Mouse (Mus musculus): ENCODE measurements around the gene Kif13a. TPM values are rescaled to one million over a fixed set of nuclear protein-coding genes. Genes with fewer than 3 reads are reported as not detected.

Kif13a gene
- polyA plus RNA-seq, 1 experiment: 33.5 TPM

DNA sequence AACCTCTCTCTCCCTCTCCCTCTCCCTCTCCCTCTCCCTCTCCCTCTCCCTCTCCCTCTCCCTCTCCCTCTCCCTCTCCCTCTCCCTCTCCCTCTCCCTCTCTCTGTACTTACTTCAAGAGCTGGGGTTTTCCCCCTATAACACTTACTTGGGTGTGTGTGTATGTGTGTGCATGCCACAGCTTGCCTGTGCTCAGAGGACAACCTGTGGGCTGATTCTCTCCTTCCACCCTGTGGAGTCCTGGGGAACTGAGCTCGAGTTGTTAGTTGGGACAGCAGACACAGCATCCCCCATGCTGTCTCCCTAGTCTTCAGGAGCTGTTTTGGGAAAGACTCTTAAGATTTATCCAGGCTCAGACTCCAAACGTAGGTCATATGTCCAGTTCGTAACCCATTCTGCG, 37.6 kb upstream of the Kif13a start:
- Histone ChIP-seq H3K4me3 (ENCODE audit: low read depth, low read length) (no peak overlapping the region), H3K27me3 (ENCODE audit: control insufficient read depth, insufficient read depth, low read length) (no peaks in the 10 kb centered on the region), H3K36me3 (ENCODE audit: control insufficient read depth, insufficient read depth, low read length) (no peaks in the 10 kb centered on the region), H3K27ac (ENCODE audit: insufficient read depth, low read depth, low read length) (no peak overlapping the region), H3K4me1 (ENCODE audit: control insufficient read depth, insufficient read depth, insufficient read length, low read length) (peaks cover 9% of the 10 kb centered on the region; the same call in 1 of the 2 replicates)
- WGBS: 77% methylated on average over 4 of the region's 4 CpGs
- TF ChIP-seq POLR2A (IDR thresholded peaks at IDR 0.05; ENCODE audit: low read depth, low read length) (no peak), CTCF (IDR thresholded peaks at IDR 0.05; ENCODE audit: extremely low read depth, insufficient read length, insufficient replicate concordance, low read depth, low read length) (no peak)

DNA sequence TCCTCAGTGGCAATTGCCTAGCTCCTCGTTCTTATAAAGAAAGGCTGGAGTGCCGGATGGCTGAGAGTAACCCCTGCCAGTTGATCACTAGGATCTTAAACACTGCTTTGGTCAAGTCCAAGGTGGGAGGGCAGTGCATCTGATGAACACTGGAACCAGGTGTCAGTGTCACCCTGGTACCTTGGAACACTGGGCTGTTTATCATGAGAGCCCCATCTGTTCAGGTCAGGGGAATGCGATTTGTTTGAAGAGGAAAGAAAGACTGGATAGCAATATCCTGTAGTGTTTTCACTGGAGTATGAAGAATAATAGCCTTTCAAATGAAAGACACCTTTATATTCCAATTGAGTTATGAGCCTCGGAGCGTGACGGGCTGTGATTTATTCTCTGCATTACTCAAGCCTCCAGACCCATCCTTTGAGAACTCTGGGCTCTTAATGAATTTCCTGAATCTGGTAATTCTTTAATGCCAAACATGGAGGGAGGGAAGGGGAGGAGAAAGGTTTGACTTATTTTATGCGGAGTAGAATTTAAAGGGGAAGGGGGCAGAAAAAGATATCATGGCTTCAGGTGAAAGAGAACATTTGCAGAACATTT, 31.3 kb upstream of the Kif13a start:
- TF ChIP-seq CTCF (IDR thresholded peaks at IDR 0.05; ENCODE audit: extremely low read depth, insufficient read length, insufficient replicate concordance, low read depth, low read length) (no peak), POLR2A (IDR thresholded peaks at IDR 0.05; ENCODE audit: low read depth, low read length) (no peak)
- Histone ChIP-seq H3K4me3 (ENCODE audit: low read depth, low read length) (no peak overlapping the region), H3K4me1 (ENCODE audit: control insufficient read depth, insufficient read depth, insufficient read length, low read length) (no peaks in the 10 kb centered on the region), H3K27me3 (ENCODE audit: control insufficient read depth, insufficient read depth, low read length) (no peaks in the 10 kb centered on the region), H3K27ac (ENCODE audit: insufficient read depth, low read depth, low read length) (no peak overlapping the region), H3K36me3 (ENCODE audit: control insufficient read depth, insufficient read depth, low read length) (no peaks in the 10 kb centered on the region)
- 80% methylated on average over 7 of the region's 7 CpGs for WGBS

DNA sequence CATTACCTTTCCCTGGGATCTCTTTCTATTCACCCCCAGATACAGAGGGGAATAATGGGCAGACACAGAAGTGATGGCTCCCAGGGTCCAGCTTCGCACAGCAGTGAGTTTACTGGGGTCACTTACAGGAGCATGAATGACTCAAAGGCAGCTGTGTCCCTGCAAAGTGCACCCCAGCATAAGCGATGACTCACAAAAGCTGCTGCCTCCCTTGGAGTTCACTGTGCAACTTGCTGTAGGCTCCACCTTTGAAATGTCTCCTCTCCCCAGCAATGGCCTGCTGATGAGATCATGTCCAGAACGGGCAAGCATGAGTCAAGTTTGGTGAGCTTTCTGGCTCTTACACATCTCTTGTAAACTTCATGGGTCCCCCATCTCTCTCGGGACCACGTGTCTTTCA, 29.5 kb upstream of the Kif13a start:
- Histone ChIP-seq H3K4me3 (ENCODE audit: low read depth, low read length) (no peak overlapping the region), H3K27ac (ENCODE audit: insufficient read depth, low read depth, low read length) (no peak overlapping the region), H3K36me3 (ENCODE audit: control insufficient read depth, insufficient read depth, low read length) (no peaks in the 10 kb centered on the region), H3K4me1 (ENCODE audit: control insufficient read depth, insufficient read depth, insufficient read length, low read length) (no peaks in the 10 kb centered on the region), H3K27me3 (ENCODE audit: control insufficient read depth, insufficient read depth, low read length) (no peaks in the 10 kb centered on the region)
- 85% methylated on average over 5 of the region's 5 CpGs for WGBS
- TF ChIP-seq POLR2A (IDR thresholded peaks at IDR 0.05; ENCODE audit: low read depth, low read length): no peak
- TF ChIP-seq CTCF (IDR thresholded peaks at IDR 0.05; ENCODE audit: extremely low read depth, insufficient read length, insufficient replicate concordance, low read depth, low read length): no peak

DNA sequence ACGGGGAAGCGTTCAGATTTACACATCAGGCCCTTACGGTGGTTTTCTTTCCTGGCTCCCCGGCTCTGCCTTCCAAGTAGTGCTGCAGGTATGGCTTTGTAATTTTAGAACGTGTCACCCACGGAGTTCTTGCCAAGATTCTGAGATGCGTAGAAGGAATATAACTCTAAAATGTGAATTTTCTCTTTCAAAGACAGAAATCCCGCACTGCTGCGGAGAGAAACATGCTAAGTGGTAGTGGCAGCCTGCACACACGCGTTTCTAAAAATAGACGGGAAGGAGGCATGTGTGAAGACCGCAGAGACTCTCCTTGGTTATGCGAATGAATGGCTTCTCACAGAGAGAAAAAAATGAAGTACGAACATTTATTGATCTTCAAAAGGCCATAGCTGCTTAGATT, 21.5 kb upstream of the Kif13a start:
- Histone ChIP-seq H3K4me3 (ENCODE audit: low read depth, low read length) (no peak overlapping the region), H3K4me1 (ENCODE audit: control insufficient read depth, insufficient read depth, insufficient read length, low read length) (peaks cover 13% of the 10 kb centered on the region), H3K27ac (ENCODE audit: insufficient read depth, low read depth, low read length) (no peak overlapping the region), H3K27me3 (ENCODE audit: control insufficient read depth, insufficient read depth, low read length) (no peaks in the 10 kb centered on the region), H3K36me3 (ENCODE audit: control insufficient read depth, insufficient read depth, low read length) (no peaks in the 10 kb centered on the region)
- WGBS: 89% methylated on average over 15 of the region's 15 CpGs
- TF ChIP-seq POLR2A (IDR thresholded peaks at IDR 0.05; ENCODE audit: low read depth, low read length): no peak
- no peak for TF ChIP-seq CTCF (IDR thresholded peaks at IDR 0.05; ENCODE audit: extremely low read depth, insufficient read length, insufficient replicate concordance, low read depth, low read length)

DNA sequence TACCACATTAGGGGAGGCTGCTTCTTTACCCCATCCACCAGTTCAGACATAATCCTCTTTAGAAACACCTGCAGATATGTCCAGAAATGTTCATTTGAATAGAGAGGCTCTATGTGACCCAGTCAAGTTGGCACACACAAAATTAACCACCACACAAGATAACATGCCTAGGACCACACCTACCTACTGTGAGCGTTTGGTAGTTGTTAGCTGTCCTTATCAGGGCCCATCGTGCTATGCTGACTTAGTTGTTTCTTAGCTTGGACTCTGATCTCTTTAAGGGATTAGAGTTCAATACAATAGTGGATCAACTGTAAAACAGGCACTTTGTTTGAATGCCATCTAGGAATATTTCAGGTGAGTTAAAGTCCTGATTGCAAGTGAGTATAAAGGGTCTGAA, 20.1 kb upstream of the Kif13a start:
- 36% methylated on average over 2 of the region's 2 CpGs for WGBS
- TF ChIP-seq CTCF (IDR thresholded peaks at IDR 0.05; ENCODE audit: extremely low read depth, insufficient read length, insufficient replicate concordance, low read depth, low read length): no peak
- no peak for TF ChIP-seq POLR2A (IDR thresholded peaks at IDR 0.05; ENCODE audit: low read depth, low read length)

DNA sequence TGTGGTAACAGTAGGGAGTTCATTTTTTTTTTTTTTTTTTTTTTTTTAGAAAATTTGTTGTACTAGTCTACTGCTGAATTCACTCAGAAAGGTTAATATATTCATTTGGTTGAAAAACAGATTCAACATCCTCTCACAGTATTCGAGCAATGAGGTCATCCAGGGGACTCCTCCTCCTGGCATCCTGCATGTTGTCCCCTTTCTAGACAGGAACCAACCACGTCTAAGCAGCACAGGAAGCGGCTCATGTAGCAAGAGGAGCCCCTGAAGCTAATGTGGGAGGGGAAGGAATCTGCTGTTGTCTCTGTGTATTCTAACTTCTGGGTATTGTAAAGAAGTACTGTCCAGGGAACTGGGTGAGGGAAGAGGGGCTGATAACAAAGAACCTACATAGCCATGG, 18.4 kb upstream of the Kif13a start:
- H3K27me3 ChIP-seq (ENCODE audit: control insufficient read depth, insufficient read depth, low read length): no peaks in the 10 kb centered on the region
- no peaks in the 10 kb centered on the region for H3K36me3 ChIP-seq (ENCODE audit: control insufficient read depth, insufficient read depth, low read length)
- no peak overlapping the region for H3K4me3 ChIP-seq (ENCODE audit: low read depth, low read length)
- no peak overlapping the region for H3K27ac ChIP-seq (ENCODE audit: insufficient read depth, low read depth, low read length)
- peaks cover 13% of the 10 kb centered on the region for H3K4me1 ChIP-seq (ENCODE audit: control insufficient read depth, insufficient read depth, insufficient read length, low read length)
- TF ChIP-seq POLR2A (IDR thresholded peaks at IDR 0.05; ENCODE audit: low read depth, low read length) (no peak), CTCF (IDR thresholded peaks at IDR 0.05; ENCODE audit: extremely low read depth, insufficient read length, insufficient replicate concordance, low read depth, low read length) (no peak)
- WGBS: 64% methylated on average over 3 of the region's 3 CpGs

More for the DNA sequence above, 20.1 kb upstream of the Kif13a start:
- H3K4me3 ChIP-seq (ENCODE audit: low read depth, low read length): no peak overlapping the region
- peak overlapping the region; percentile 92 for H3K27ac ChIP-seq (ENCODE audit: insufficient read depth, low read depth, low read length)
- no peaks in the 10 kb centered on the region for H3K36me3 ChIP-seq (ENCODE audit: control insufficient read depth, insufficient read depth, low read length)
- H3K4me1 ChIP-seq (ENCODE audit: control insufficient read depth, insufficient read depth, insufficient read length, low read length): peaks cover 13% of the 10 kb centered on the region
- H3K27me3 ChIP-seq (ENCODE audit: control insufficient read depth, insufficient read depth, low read length): no peaks in the 10 kb centered on the region

DNA sequence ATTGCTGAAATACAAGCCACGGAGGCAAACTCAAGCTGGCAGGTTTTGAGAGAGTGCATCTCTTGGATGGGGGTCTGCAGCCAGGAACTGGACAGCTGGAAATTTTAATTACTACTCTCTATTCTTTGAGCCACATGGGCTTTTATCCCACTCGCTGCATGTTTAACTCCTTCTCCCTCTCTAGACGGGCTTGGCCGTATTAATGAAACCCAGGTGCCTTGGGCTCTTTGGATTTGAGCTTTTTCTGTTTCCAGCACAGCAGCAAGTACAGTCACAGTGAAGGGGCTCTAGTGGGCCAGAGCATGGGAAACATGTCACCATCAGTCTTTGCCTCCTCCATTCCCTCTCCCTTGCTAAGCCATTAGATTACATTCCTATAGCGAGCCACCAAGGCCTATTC, 16.4 kb upstream of the Kif13a start:
- Histone ChIP-seq H3K27me3 (ENCODE audit: control insufficient read depth, insufficient read depth, low read length) (no peaks in the 10 kb centered on the region), H3K27ac (ENCODE audit: insufficient read depth, low read depth, low read length) (no peak overlapping the region), H3K4me1 (ENCODE audit: control insufficient read depth, insufficient read depth, insufficient read length, low read length) (peaks cover 13% of the 10 kb centered on the region), H3K4me3 (ENCODE audit: low read depth, low read length) (no peak overlapping the region), H3K36me3 (ENCODE audit: control insufficient read depth, insufficient read depth, low read length) (no peaks in the 10 kb centered on the region)
- WGBS: 87% methylated on average over 5 of the region's 5 CpGs
- TF ChIP-seq CTCF (IDR thresholded peaks at IDR 0.05; ENCODE audit: extremely low read depth, insufficient read length, insufficient replicate concordance, low read depth, low read length): no peak
- TF ChIP-seq POLR2A (IDR thresholded peaks at IDR 0.05; ENCODE audit: low read depth, low read length): no peak
